Mouse (Mus musculus) kidney, postnatal 10 days (tissue): ENCODE measurements at regions not wholly inside any gene's neighbourhood (a gene's known extent, or its start where the extent isn't known, plus 50 kb on each side); places are given as distances from the start of the nearest gene placed in this dataset.

Experiments
- DNase-seq: peaks from one replicate; pipeline ENCODE4 v3.0.0; 2021; ENCODE audit warnings: mixed read lengths

GRCm38 (mm10) chr10:126483479-126483878 lies 417.7 kb downstream of the Atp23 start:
- no peak for DNase-seq

GRCm38 (mm10) chr10:126480382-126480781 lies 420.8 kb downstream of the Atp23 start:
- DNase-seq = no peak

- no peak for DNase-seq
These were observed 421.4 kb downstream of the Atp23 start for GRCm38 (mm10) chr10:126479743-126480142.

DNA sequence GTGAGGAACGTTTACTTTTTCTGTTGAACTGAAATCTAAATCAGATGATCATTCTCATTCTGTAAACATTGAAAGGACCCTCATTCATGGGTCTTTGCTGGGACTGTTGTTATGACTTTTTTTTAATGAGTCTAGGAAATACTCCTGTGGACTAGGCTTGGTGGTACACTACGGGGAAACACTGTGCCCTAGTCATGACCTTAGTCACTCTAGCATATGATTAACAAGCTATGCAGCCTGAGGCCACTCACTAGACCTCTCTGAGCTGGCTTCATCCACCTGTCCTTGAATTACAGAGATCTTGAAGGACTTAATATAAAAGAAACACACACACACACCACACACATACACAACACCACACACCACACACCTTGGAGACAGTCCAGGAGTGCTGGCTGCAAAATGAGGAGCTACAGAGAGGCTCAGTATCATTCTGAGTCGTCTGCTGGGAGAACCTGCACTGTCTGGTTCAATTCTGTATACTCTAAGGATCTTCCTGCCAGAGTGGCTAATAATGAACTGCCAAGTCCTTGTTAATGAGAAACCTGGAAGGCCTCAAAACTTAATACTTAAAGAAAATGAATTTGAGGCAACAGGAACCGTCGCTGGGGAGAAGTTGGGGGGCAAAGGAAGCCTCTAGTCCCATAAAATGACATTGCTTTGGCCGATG lies 428.0 kb downstream of the Atp23 start:
- peak; percentile 6 for DNase-seq

GRCm38 (mm10) chr10:126470838-126471491 lies 430.2 kb downstream of the Atp23 start:
- no peak for DNase-seq

DNA sequence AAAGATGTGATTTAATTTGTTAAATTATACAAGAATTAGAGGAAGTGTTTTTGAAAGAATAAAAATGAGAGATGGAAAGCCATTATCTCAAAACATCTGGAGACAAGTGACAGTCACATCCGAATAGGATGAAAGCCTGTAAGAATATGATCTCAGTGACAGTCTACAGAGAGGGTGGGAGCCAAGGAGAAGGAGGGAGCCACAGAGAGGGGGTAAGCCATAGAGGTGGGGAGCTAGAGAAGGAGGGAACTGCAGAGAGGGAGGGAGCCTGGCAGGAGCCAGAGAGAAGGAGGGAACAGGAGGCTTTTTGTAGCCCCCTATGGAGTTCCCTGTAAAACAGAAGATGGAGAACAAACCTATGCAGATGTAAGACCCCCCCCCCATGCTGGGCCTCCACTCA lies 438.4 kb downstream of the Atp23 start:
- no peak for DNase-seq

GRCm38 (mm10) chr10:126458523-126458922 lies 442.6 kb downstream of the Atp23 start:
- no peak for DNase-seq

GRCm38 (mm10) chr10:126452757-126453528 lies 448.2 kb downstream of the Atp23 start:
- no peak for DNase-seq

DNA sequence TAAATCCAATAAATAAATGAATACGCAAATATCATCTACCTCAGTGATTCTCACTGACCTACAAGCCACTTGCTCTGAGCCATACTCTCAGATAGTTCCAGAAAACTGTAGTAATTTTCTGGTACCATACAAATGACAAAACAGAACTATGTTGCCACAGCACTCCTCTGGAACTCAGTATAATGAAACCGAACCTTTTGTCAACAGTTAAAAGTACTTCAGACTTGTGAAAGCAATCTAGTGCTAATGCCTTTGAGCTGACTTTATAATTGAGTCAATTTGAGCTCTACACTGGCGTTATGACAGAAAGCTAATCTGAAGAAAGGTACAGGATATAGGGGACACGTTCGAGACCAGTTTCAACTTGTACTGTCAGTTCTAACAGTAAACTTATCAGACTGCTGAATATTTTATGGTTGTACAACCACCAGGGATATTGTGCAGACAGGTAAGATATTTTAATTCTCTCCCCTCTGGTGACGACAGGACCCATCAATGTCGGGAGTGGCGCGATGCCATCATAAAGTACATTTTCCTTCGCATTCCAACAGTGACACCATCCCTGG lies 449.0 kb downstream of the Atp23 start:
- no peak for DNase-seq

- DNase-seq = peak; percentile 6
These were observed 465.3 kb downstream of the Lrig3 start for GRCm38 (mm10) chr10:126431222-126431621.

- DNase-seq = no peak
These were observed 464.4 kb downstream of the Lrig3 start for GRCm38 (mm10) chr10:126430346-126430745.

- no peak for DNase-seq
These were observed 463.5 kb downstream of the Lrig3 start for GRCm38 (mm10) chr10:126429502-126429901.

DNA sequence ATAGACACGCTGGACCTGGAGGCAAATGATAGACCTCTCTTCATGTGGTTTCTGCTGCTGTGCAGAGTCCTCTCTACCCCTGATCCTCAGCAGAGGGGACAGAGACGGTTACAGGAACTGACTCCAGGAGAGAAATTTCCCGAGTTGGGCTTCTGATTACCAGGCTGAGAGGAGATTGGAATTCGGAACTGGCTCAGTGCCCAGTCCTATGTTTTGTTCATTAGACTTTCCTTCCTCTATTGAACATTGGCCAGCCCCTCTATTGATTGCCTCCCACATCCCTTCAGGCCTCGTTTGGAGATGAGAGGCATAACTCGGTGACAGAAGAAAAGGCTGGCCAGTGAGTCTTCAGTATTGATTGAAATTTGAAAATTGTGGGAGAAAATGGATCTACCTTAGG lies 456.1 kb downstream of the Lrig3 start:
- peak; percentile 10 for DNase-seq

DNA sequence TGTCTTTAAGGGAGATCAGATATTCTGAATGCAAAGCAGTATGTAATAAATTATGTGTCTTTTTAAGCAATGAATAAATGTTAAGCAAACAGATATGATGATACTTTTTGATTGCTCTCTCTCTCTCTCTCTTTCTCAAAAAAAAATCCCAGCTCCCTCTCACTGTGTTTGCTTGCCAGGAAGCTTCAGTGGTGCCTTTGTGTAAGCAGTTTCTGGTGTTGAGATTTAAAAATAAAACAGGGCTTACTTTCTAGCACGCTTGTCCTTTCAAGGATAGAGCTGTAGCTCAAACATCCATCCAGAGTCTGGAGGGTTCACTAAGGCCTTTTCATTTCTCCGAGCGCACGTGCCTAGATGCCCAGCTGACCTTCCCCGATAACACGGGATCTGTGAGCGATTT lies 447.8 kb downstream of the Lrig3 start:
- no peak for DNase-seq

DNA sequence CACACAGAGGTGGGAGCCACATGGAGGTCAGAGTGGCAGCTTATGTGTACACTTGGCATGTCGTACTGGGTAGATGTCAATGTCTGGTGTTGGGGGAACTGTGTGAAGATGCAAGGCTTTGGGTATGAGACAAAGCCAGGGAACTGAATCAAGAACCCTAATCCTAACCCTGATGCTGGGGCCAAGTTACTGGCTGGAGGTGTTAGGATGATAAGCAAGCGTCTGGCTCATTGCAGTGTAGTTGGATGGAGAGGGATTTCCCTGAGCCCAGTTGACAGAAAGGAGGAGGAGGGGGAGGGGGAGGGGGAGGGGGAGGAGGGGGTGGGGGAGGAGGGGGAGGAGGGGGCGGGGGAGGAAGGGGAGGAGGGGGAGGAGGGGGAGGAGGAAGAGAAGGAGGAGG lies 426.3 kb downstream of the Lrig3 start:
- no peak for DNase-seq

DNA sequence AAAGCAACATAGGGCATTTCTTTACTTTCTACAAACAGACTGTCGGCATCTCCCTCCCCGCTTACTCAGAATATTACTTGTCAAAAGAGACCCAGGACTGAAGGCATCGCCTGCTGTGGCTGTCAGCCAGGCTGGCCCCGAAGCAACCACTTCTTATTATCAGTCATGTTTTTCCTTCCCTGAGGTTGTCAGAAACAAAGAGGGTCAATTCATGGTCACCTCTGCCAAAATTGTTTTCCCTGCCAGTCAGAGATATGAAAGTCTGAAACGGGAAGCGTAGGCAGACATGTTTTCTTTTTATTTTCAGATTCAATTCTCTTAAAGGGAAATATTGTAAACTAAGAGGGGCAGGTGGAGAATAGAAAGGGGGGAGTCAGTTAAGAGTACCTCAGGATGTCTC lies 425.8 kb downstream of the Lrig3 start:
- DNase-seq = no peak

DNA sequence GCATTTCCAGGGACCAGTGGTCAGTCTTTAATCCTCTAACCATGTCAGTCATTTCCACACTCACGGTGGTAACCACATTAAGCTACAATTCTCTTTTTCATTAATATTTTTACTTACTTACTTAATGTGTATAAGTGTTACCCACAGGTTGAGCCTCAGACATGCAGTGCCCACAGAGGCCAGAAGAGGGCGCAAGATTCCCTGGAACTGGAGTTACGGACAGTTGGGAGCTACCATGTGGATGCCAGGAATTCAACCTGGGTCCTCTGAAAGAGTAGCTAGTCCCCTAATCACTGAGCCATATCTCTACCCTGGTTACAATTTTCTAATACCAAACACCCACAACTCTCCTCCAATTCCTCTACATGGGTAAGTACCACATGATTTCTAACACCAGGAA lies 420.5 kb downstream of the Lrig3 start:
- no peak for DNase-seq

DNA sequence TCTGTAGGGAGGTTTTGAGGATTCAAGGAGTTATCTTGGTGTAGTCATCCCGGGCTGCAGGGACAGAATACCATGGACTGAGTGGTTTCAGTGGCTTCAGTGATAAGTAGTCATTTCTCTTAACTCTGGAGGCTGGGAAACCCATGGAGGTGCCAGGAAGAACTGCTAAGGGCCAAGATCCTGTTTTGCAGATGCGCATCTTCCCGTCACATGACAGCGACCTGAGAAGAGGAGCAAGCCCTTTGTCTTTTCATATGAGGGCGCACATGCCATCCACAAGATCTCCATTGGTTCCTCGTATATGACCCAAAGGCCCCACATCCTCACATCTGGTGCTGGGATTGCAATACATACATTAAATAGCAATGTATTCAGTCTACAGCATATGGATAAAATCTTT lies 419.7 kb downstream of the Lrig3 start:
- no peak for DNase-seq

DNA sequence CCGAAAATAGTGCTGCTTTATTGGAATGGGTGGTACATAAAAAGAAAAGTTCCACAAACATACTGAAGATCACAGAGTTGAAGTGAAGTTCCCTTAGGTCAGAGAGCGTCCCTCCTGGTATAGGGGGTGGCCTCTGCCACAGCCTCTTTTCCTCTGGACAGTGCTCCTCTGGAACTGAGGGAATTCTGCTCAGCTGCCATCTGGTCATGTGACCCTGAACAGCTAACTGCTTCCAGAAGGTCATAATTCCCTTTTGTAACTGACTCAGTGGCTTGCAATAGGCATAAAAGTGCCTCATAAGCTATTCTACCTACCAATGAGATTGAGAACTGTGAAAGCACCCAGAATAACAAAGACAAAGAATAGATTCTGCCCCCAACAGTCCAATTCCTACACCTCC lies 414.4 kb downstream of the Lrig3 start:
- no peak for DNase-seq

DNA sequence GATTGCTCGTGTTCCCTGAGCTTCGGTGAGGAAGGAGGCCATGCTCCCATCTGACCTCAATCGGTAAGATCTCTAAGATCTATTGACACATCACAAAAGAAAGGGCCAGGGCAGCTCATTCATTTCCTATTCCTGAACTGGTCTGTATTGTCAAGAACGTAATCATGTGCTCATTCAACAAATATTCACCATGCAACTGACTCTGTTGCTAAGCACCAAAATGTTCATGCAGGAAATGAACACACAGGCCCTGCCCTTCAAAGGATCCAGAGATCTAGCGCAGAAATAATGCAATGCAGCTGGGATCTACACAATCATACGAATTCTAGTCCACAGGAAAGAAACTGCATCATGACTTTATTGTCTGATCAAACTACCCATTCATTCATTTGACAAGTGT lies 413.3 kb downstream of the Lrig3 start:
- no peak for DNase-seq

DNA sequence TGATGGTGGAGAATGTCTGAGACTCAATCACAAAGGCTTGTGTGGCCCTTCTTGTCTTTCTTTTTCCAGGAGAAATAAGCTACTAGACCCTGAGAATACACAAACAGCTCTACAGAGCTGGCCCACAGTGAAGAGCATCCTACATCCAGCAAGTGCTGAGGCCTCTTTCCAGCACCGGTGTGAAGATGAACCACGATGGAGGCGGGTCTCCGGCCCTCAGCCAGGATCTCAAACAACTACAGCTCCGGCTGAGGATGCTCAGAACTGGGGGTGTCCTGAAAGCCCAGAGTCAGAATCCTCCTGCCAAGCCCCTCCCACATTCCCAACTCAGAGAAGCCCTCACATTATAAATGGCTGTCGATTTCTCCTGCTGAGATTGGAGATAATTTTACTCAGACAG lies 407.9 kb downstream of the Lrig3 start:
- no peak for DNase-seq

DNA sequence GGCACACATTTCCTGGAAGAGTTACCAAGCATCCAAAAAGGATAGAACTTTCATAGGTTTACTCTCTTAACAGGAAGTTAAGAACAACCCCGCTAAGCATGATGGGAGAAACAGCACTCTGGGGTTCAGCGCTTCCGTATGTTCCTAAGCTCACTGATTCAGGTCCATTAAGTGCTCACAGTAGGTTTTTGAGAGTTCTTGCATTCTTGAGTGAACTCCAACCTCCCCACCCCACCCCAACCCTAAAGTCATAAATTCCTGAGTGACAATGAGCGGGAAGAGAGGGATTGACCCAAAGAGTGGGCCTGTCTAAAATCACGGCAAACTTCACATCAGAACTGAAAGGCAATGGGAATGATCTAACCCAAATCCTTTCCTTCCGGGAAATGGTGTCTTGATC lies 405.9 kb downstream of the Lrig3 start:
- DNase-seq = no peak

- DNase-seq = no peak
These were observed 383.1 kb downstream of the Lrig3 start for GRCm38 (mm10) chr10:126349076-126349475.

- no peak for DNase-seq
These were observed 371.5 kb downstream of the Lrig3 start for GRCm38 (mm10) chr10:126337426-126337825.
